Mouse (Mus musculus) embryonic facial prominence, embryonic 15.5 days (tissue): ENCODE measurements around the gene Draxin. TPM values are rescaled to one million over a fixed set of nuclear protein-coding genes. Genes with fewer than 3 reads are reported as not detected.

Experiments used
- ATAC-seq: fragments of 200-750 bp; cut with Nextera tagmentation; 2 replicates; pipeline ENCODE4 v1.8.0; 2017; ENCODE audit warnings: low read depth, moderate TSS enrichment; ENCODE audit not compliant: insufficient number of reproducible peaks, low FRiP score, low TSS enrichment
- H3K27ac ChIP-seq: fragments of 300-500 bp; sonication (generic); replicated peaks from 2 replicates; pipeline ENCODE4 v1.5.1; 2015; ENCODE audit warnings: mild to moderate bottlenecking, inconsistent platforms
- H3K27me3 ChIP-seq: fragments of 300-500 bp; sonication (generic); 2 replicates; pipeline ENCODE4 v1.6.1; 2015; ENCODE audit warnings: inconsistent platforms
- H3K36me3 ChIP-seq: fragments of 300-500 bp; sonication (generic); 2 replicates; pipeline ENCODE4 v1.6.1; 2015; ENCODE audit warnings: mild to moderate bottlenecking, inconsistent platforms
- H3K4me1 ChIP-seq: fragments of 300-500 bp; sonication (generic); 2 replicates; pipeline ENCODE4 v1.6.1; 2015; ENCODE audit warnings: inconsistent platforms
- H3K4me2 ChIP-seq: fragments of 300-500 bp; sonication (generic); replicated peaks from 2 replicates; pipeline ENCODE4 v1.6.1; 2015; ENCODE audit warnings: mild to moderate bottlenecking, inconsistent platforms
- H3K4me3 ChIP-seq: fragments of 300-500 bp; sonication (generic); replicated peaks from 2 replicates; pipeline ENCODE4 v1.5.1; 2015; ENCODE audit warnings: mild to moderate bottlenecking, inconsistent platforms
- H3K9ac ChIP-seq: fragments of 300-500 bp; sonication (generic); 2 replicates; pipeline ENCODE4 v1.6.1; 2015; ENCODE audit warnings: inconsistent platforms
- H3K9me3 ChIP-seq: fragments of 300-500 bp; sonication (generic); replicated peaks from 2 replicates; pipeline ENCODE4 v1.6.1; 2016; ENCODE audit warnings: inconsistent platforms
- WGBS: fragments of 180-500 bp; shearing (Covaris S2); methylation state at CpG from one replicate; pipeline ENCODE4 v1.1.7; 2015; 5-methylcytosine and 5-hydroxymethylcytosine counted together
- polyA plus RNA-seq: library from polyadenylated mRNA; unstranded; fragments of >200 nt; fragmentation: Nextera tagmentation; extraction: Ambion mirVana; gene quantifications from 2 replicates; pipeline ENCODE4 v1.2.1, GENCODE M21; 2015

The Draxin gene
- polyA plus RNA-seq, 1 experiment from 2014 or later: 0.63 TPM

- H3K9ac ChIP-seq: no peak overlapping the region
- H3K4me2 ChIP-seq: no peak overlapping the region
- H3K4me3 ChIP-seq: no peak overlapping the region
- no peak for ATAC-seq
- H3K9me3 ChIP-seq: no peaks in the 10 kb centered on the region
- WGBS: 2% methylated on average over 17 of the region's 17 CpGs
- H3K27ac ChIP-seq: no peak overlapping the region
- no peaks in the 10 kb centered on the region for H3K36me3 ChIP-seq
- H3K27me3 ChIP-seq: peaks cover 82% of the 10 kb centered on the region
- H3K4me1 ChIP-seq: peaks cover 32% of the 10 kb centered on the region
These were observed 35.1 kb upstream of the Draxin start for GRCm38 (mm10) chr4:148165551-148165950.

- Histone ChIP-seq H3K4me2 (peak overlapping the region; percentile 61), H3K9me3 (no peaks in the 10 kb centered on the region), H3K27ac (no peak overlapping the region), H3K36me3 (no peaks in the 10 kb centered on the region), H3K9ac (no peak overlapping the region), H3K4me3 (peak overlapping the region; percentile 37), H3K27me3 (peaks cover 76% of the 10 kb centered on the region), H3K4me1 (peaks cover 42% of the 10 kb centered on the region)
- 2% methylated on average over 16 of the region's 16 CpGs for WGBS
- no peak for ATAC-seq
These were observed 34.0 kb upstream of the Draxin start for GRCm38 (mm10) chr4:148164461-148164860.

- peak overlapping the region; percentile 37 for H3K4me3 ChIP-seq
- peaks cover 74% of the 10 kb centered on the region for H3K27me3 ChIP-seq
- no peak overlapping the region for H3K27ac ChIP-seq
- ATAC-seq: peak; percentile 31; the same call in 1 of the 2 replicates
- 1% methylated on average over 27 of the region's 29 CpGs for WGBS
- no peak overlapping the region for H3K9ac ChIP-seq
- peak overlapping the region; percentile 61 for H3K4me2 ChIP-seq
- H3K9me3 ChIP-seq: no peaks in the 10 kb centered on the region
- no peaks in the 10 kb centered on the region for H3K36me3 ChIP-seq
- H3K4me1 ChIP-seq: peaks cover 45% of the 10 kb centered on the region
These were observed 33.5 kb upstream of the Draxin start for GRCm38 (mm10) chr4:148164002-148164439.

GRCm38 (mm10) chr4:148160436-148161390 is 30.2 kb upstream of the Draxin start, which contains the start of the genes Fbxo44 and Fbxo2:
TSS of gene Fbxo44 (minus strand) at chr4:148160482.
TSS of gene Fbxo2 (plus strand) at chr4:148160621.
- Histone ChIP-seq H3K36me3 (0 out of 2 replicates have a peak, but pooled peaks cover 4% of the 10 kb centered on the region), H3K4me3 (peak within 1 kb of the TSS; percentile 64), H3K9me3 (no peaks in the 10 kb centered on the region), H3K9ac (peak within 1 kb of the TSS; percentile 45; the same call in 1 of the 2 replicates), H3K27ac (0 out of 2 replicates have a peak within 1 kb of the TSS, but pooled peaks have one; percentile 39), H3K27me3 (peaks cover 55% of the 10 kb centered on the region), H3K4me2 (peak within 1 kb of the TSS; percentile 98), H3K4me1 (peaks cover 39% of the 10 kb centered on the region)
- ATAC-seq: peak; percentile 61
- under 1% methylated on average over 43 of the region's 43 CpGs for WGBS

- H3K27me3 ChIP-seq: peaks cover 46% of the 10 kb centered on the region
These were observed 29.3 kb upstream of the Draxin start for GRCm38 (mm10) chr4:148159544-148160435.

GRCm38 (mm10) chr4:148158436-148159348 is 28.2 kb upstream of the Draxin start:
- Histone ChIP-seq H3K27ac (no peak overlapping the region), H3K4me3 (peak overlapping the region; percentile 64), H3K4me1 (peaks cover 29% of the 10 kb centered on the region), H3K36me3 (0 out of 2 replicates have a peak, but pooled peaks cover 8% of the 10 kb centered on the region), H3K9me3 (no peaks in the 10 kb centered on the region), H3K9ac (0 out of 2 replicates have a peak overlapping the region, but pooled peaks have one; percentile 45), H3K27me3 (peaks cover 35% of the 10 kb centered on the region), H3K4me2 (peak overlapping the region; percentile 98)
- no peak for ATAC-seq
- 31% methylated on average over 27 of the region's 27 CpGs for WGBS

More at GRCm38 (mm10) chr4:148159544-148160435, 29.3 kb upstream of the Draxin start:
- WGBS: under 1% methylated on average over 48 of the region's 55 CpGs
- peaks cover 38% of the 10 kb centered on the region for H3K4me1 ChIP-seq
- peak overlapping the region; percentile 98 for H3K4me2 ChIP-seq
- 0 out of 2 replicates have a peak overlapping the region, but pooled peaks have one; percentile 39 for H3K27ac ChIP-seq
- H3K4me3 ChIP-seq: peak overlapping the region; percentile 64
- H3K9me3 ChIP-seq: no peaks in the 10 kb centered on the region
- peak overlapping the region; percentile 45; the same call in 1 of the 2 replicates for H3K9ac ChIP-seq
- H3K36me3 ChIP-seq: 0 out of 2 replicates have a peak, but pooled peaks cover 8% of the 10 kb centered on the region
- ATAC-seq: peak; percentile 87

GRCm38 (mm10) chr4:148154982-148155381 is 24.5 kb upstream of the Draxin start:
- peaks cover 19% of the 10 kb centered on the region for H3K4me1 ChIP-seq
- ATAC-seq: no peak
- no peak overlapping the region for H3K4me3 ChIP-seq
- WGBS: 58% methylated on average over 3 of the region's 3 CpGs
- no peaks in the 10 kb centered on the region for H3K27me3 ChIP-seq
- no peaks in the 10 kb centered on the region for H3K9me3 ChIP-seq
- no peak overlapping the region for H3K27ac ChIP-seq
- no peak overlapping the region for H3K4me2 ChIP-seq
- no peak overlapping the region for H3K9ac ChIP-seq
- H3K36me3 ChIP-seq: 0 out of 2 replicates have a peak, but pooled peaks cover 8% of the 10 kb centered on the region

GRCm38 (mm10) chr4:148154006-148154405 is 23.5 kb upstream of the Draxin start:
- no peaks in the 10 kb centered on the region for H3K27me3 ChIP-seq
- H3K36me3 ChIP-seq: 0 out of 2 replicates have a peak, but pooled peaks cover 8% of the 10 kb centered on the region
- no peak overlapping the region for H3K4me3 ChIP-seq
- no peak for ATAC-seq
- WGBS: 89% methylated on average over 4 of the region's 4 CpGs
- no peaks in the 10 kb centered on the region for H3K9me3 ChIP-seq
- H3K27ac ChIP-seq: no peak overlapping the region
- H3K4me1 ChIP-seq: peaks cover 11% of the 10 kb centered on the region
- no peak overlapping the region for H3K4me2 ChIP-seq
- H3K9ac ChIP-seq: no peak overlapping the region

GRCm38 (mm10) chr4:148152547-148152946 is 22.0 kb upstream of the Draxin start:
- no peaks in the 10 kb centered on the region for H3K27me3 ChIP-seq
- 79% methylated on average over 5 of the region's 5 CpGs for WGBS
- no peak overlapping the region for H3K27ac ChIP-seq
- no peak for ATAC-seq
- H3K36me3 ChIP-seq: 0 out of 2 replicates have a peak, but pooled peaks cover 8% of the 10 kb centered on the region
- H3K9ac ChIP-seq: no peak overlapping the region
- peaks cover 5% of the 10 kb centered on the region; the same call in 1 of the 2 replicates for H3K4me1 ChIP-seq
- no peak overlapping the region for H3K4me3 ChIP-seq
- H3K4me2 ChIP-seq: no peak overlapping the region
- H3K9me3 ChIP-seq: no peaks in the 10 kb centered on the region
